Mouse (Mus musculus) gastrocnemius, adult 18-20 months (tissue): ENCODE measurements around the gene Fam161b. TPM values are rescaled to one million over a fixed set of nuclear protein-coding genes. Genes with fewer than 3 reads are reported as not detected.
"Not testable (repeated sequence)": the region's sequence is repeated elsewhere in the genome, so short reads cannot be mapped to it uniquely, and the experiment has no call there.

Source experiments
- DNase-seq: peaks from one replicate; pipeline ENCODE4 v3.0.0; 2021; ENCODE audit warnings: low spot score
- total RNA-seq, 2 experiments: library from RNA; stranded (reverse); gene quantifications; 2 replicates each; pipeline ENCODE4 v1.2.3; 2021

Gene Fam161b
- total RNA-seq, 2 experiments from 2014 or later: 1.00 to 1.1 TPM

- no peak for DNase-seq
These were observed 20.7 kb upstream of the Fam161b start for GRCm38 (mm10) chr12:84382369-84382768.

DNA sequence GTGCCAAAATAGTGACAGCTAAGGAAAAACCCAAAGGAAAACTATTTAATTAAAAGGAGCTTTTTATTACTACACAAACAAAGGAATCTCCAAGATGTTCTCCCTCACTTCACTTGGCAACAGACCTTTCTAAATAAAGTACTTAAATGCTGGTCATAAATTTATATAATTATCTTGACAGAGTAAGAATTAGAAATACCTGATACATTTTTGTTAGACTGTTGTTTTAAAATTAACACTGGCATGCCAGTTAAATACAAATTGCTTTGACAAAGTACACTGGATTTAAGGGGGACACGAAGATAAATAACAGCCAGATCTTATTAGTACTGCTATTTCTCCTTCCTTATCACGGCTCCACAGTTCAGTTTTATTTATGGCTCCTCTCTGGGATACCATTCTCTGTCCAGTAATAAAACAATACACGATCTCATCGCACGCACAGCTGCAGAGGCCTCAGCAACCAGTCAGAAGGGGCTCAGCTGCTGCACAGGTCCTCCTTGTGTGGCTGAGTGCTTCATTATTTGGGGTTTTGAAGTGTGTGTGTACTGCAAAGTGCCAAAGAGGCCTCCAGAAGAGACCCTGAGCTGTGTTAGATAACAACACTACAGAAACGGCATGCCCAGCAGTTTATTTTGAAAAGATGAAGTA is 12.3 kb upstream of the Fam161b start:
- no peak for DNase-seq

- DNase-seq: no peak
These were observed 10.0 kb upstream of the Fam161b start for GRCm38 (mm10) chr12:84371647-84372046.

DNA sequence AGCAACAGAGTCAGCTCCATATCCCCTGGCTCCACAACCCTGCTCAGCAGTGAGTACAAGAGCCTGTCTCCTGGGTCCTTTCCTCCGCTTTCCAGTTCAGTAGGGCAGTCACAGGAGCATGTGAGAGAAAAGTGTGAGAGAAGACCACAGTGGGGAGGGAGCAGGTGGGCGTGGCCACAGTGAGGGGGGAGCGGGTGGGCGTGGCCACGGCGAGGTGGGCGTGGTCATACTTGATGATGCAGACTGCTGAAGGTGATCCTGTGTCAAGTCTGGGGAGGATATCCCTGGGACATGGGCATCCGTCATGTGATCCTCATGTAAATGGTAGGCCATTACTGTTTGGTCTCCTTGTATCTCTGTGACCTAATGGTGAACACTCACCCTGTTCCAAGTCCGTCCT is 5.3 kb upstream of the Fam161b start:
- DNase-seq: no peak

GRCm38 (mm10) chr12:84365137-84365536 is 3.5 kb upstream of the Fam161b start:
- no peak for DNase-seq

- DNase-seq: no peak
These were observed 2.7 kb upstream of the Fam161b start for GRCm38 (mm10) chr12:84364291-84364690.

DNA sequence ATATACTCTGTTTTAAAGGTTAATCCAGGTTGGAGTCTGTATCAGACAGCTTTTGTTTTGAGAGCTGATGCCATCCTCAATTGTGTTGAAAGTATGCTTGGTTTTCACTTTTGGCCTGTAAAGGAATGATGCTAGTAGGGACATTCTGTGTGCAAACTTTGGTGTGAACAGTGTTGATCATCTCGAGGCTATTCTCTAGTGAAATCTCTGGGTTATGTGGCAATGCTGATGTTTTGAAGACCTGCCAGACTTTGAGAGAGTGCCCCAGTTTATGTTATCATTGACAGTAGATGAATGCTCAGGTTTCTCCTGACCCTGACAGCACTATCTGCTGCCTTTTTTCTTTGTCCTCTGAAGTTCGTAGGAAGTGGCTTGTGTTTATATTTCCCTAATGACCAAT is 1.2 kb upstream of the Fam161b start:
- no peak for DNase-seq

DNA sequence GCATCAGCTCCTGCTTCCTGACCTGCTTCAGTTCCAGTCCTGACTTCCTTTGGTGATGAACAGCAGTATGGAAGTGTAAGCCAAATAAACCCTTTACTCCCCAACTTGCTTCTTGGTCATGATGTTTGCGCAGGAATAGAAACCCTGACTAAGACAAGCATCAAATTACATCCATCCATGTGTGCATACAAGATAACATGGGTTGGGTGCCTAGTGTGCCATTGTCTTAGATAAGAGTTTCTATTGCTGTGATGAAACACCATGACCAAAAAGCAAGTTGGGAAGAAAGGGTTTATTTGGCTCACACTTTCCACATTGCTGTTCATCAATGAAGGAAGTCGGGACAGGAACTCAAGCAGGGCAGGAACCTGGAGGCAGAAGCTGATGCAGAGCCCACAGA is 2.9 kb downstream of the Fam161b start:
- DNase-seq: not testable (repeated sequence)

DNA sequence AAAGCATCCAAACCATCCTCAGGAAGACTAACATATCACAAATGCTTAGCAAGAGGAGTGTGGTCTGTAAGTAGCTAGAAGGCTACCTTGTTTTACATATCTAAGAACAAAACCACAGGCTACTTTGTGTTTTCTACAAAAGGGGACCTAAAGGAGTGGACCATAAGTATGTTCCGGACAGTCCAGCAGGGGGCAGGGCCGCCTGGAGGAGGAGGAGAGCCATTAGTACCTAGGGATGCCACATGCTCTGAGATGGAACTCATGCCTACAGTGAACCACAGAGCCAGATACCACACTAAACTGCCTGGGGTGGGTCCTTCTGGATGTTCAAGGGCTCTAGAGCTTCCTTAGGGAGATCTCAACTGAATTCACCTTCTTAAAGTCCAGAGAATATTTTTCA is 14.4 kb downstream of the Fam161b start:
- no peak for DNase-seq

DNA sequence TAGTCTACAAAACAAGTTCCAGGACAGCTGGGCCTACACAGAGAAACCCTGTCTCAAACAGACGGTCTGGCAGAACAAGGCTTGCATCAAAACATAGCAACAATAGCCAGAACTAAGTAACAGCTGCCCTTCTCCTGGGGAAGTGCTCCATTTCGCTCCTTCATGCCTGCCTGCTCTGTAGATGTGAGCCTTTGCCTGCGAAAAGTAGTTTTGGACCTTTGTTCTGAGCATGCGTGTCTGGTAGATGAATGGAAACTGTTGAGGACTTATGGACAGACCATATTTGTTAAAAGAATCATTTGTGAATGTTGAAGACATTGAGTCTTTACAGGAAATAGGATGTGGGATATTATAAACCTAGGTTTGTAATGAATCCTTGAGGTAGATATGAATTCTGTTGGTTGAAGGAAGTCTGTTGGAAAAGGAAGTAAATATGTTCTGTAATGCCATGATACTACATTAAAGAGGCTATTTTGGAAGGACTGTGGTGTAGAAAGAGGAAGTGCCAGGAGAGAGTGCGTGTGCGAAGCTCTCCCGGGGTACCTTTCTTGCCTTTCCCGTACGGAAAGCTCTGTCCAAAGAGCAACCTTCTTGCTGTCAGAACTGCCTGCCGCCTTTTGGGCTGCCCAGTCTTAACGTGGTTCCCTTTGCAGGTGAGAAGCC is 24.5 kb downstream of the Fam161b start:
- DNase-seq: no peak

- DNase-seq: no peak
These were observed 34.5 kb downstream of the Fam161b start for GRCm38 (mm10) chr12:84327111-84327512.

GRCm38 (mm10) chr12:84316721-84317621 is 44.7 kb downstream of the Fam161b start, which contains the start of gene Zfp410:
TSS of gene Zfp410 (plus strand) at chr12:84316852.
- DNase-seq: peak; percentile 86

DNA sequence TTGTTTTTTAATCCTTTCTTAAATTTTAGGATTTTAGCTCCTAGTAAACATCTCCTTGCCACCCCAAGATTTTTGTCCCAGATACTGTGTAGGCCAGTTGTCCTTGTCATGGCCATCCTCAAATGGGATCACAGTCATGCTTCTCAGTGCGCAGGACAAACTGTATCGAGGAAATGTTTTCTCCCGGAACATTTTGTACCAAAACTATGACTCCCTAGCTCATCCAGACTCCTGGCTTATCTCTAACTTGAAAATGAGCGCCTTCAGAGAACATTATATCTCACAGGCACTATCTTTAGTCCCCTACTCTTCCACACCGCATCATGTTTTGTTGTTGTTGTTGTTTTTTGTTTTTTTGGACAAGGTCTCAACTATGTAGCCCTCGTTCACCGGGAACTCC is 45.6 kb downstream of the Fam161b start:
- DNase-seq: no peak

DNA sequence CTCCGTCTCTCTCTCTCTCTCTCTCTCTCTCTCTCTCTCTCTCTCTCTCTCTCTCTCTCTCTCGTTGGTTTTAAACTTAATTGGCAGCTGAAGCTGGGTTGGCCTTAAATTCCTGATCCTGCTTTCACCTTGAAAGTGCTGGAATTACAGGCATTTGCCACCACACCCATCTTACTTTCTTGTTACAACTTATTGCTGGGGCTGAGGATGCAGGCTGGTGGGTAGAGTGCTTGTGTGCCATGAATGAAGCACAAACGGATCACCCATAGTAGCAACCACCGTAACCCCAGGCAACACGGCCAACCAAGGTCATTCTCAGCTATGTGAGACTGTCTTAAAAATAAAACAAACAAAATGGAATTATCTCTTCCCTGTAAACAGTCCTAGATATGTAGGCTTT is 50.3 kb downstream of the Fam161b start:
- DNase-seq: no peak

GRCm38 (mm10) chr12:84304554-84304953 is 57.1 kb downstream of the Fam161b start:
- no peak for DNase-seq

DNA sequence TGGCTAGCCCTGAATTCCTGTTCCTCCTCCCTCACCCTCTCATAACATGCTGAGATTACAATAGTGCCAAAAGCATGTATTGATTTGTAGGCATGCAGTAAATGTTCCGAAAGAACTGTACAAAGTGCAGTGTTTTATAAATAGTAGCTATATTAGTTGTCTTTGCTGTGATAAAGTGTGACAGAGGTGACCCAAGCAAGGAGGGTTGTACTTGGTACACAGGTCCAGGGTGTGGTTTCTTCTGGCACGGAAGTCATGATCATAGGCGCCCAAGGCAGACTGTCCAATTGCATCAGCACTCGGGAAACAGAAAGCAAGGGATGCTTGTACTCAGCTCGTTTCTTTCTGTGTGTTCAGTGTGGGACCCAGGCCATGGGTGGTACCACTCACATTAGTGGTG is 57.5 kb downstream of the Fam161b start:
- no peak for DNase-seq

DNA sequence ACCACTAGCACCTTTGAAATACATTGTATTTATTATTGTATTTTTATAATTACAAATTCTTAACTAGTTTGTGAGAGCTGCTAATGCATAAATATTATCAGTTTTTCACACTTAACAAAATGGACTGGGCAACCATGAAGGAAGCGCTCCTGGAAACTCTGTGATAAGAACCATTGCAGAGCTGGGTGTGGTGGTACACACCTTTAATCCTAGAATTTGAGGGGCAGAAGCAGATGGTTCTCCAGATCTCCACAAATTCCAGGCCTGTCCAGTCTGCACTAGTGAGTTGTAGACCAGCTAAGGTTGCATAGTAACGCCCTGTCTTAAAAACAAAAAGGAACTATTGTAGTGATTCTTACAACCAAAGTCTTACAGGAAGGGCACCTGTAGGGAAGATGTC is 62.4 kb downstream of the Fam161b start:
- no peak for DNase-seq

- DNase-seq: peak; percentile 65
These were observed 63.8 kb downstream of the Fam161b start for GRCm38 (mm10) chr12:84297851-84298250.
